ENCODE assay signal across 16 mouse cellular contexts in genomic region chr4:140102581-140103200, GRCm38 (mm10).
A peak's percentile ranks its signal among the peaks of the same experiment; 100 is the strongest.
DNase-seq lines count a peak whose midpoint lies in the region; ATAC-seq lines count a peak whose summit lies in the region.
"Had no signal": no experiment of that assay in that cellular context is flagged by ENCODE, and none has a peak within 500 bp of the region (broad histone marks: within the 10 kb centered on the region; RNA-seq: fewer than 3 reads in every experiment).

No protein-coding gene starts in this region.

- peaks cover 75% of the 10 kb centered on the region for H3K27me3 ChIP-seq in forebrain, embryonic 10.5 days (ENCODE audit: poor library complexity, severe bottlenecking)
- 0 out of 2 replicates have a peak, but pooled peaks cover under 1% of the 10 kb centered on the region for H3K27me3 ChIP-seq in forebrain, embryonic 16.5 days (replicated peaks; ENCODE audit: control insufficient read depth, insufficient read depth, low read length)
- peaks cover under 1% of the 10 kb centered on the region; the same call in 1 of the 2 replicates for H3K27me3 ChIP-seq in neural tube, embryonic 11.5 days (ENCODE audit: control insufficient read depth, insufficient read depth, low read length)
- 0 out of 2 replicates have a peak, but pooled peaks cover 4% of the 10 kb centered on the region for H3K27me3 ChIP-seq in neural tube, embryonic 15.5 days (replicated peaks)
- no peaks in the 10 kb centered on the region for H3K27me3 ChIP-seq in forebrain, embryonic 14.5 days (replicated peaks; ENCODE audit: control insufficient read depth, insufficient read depth, low read length)
- no peaks in the 10 kb centered on the region for H3K27me3 ChIP-seq in neural tube, embryonic 14.5 days (ENCODE audit: control insufficient read depth, insufficient read depth, low read length)
- peaks cover 27% of the 10 kb centered on the region for H3K27me3 ChIP-seq in liver, embryonic 11.5 days (replicated peaks; ENCODE audit: control insufficient read depth, insufficient read depth, low read length)

- H3K9me3 ChIP-seq in forebrain, embryonic 10.5 days, result no peaks in the 10 kb centered on the region
- H3K9me3 ChIP-seq in forebrain, embryonic 16.5 days (ENCODE audit: control insufficient read depth, low read length), result no peaks in the 10 kb centered on the region
- H3K9me3 ChIP-seq in neural tube, embryonic 11.5 days (ENCODE audit: control insufficient read depth, low read length), result no peaks in the 10 kb centered on the region
- H3K9me3 ChIP-seq in neural tube, embryonic 15.5 days (replicated peaks), result no peaks in the 10 kb centered on the region
- no peaks in the 10 kb centered on the region for H3K9me3 ChIP-seq in forebrain, embryonic 14.5 days (replicated peaks; ENCODE audit: control insufficient read depth, low read length)
- H3K9me3 ChIP-seq in neural tube, embryonic 14.5 days (ENCODE audit: control insufficient read depth, low read length), result no peaks in the 10 kb centered on the region
- no peaks in the 10 kb centered on the region for H3K9me3 ChIP-seq in liver, embryonic 11.5 days (ENCODE audit: control insufficient read depth, low read length)
- H3K9me3 ChIP-seq: embryonic facial prominence, embryonic 13.5 days; heart, embryonic 13.5 days; liver, embryonic 13.5 days; stomach, embryonic 15.5 days had no signal

- H3K9ac ChIP-seq in forebrain, embryonic 16.5 days (replicated peaks; ENCODE audit: low read depth, low read length), result no peak overlapping the region
- no peak overlapping the region for H3K9ac ChIP-seq in neural tube, embryonic 11.5 days (ENCODE audit: low read length)
- no peak overlapping the region for H3K9ac ChIP-seq in neural tube, embryonic 15.5 days (replicated peaks)
- H3K9ac ChIP-seq in forebrain, embryonic 14.5 days (ENCODE audit: low read length), result no peak overlapping the region
- no peak overlapping the region for H3K9ac ChIP-seq in neural tube, embryonic 14.5 days (replicated peaks; ENCODE audit: low read depth, low read length)
- no peak overlapping the region for H3K9ac ChIP-seq in liver, embryonic 11.5 days (ENCODE audit: low read depth, low read length)
- H3K9ac ChIP-seq: embryonic facial prominence, embryonic 13.5 days; liver, embryonic 13.5 days; stomach, embryonic 15.5 days had no signal

- H3K4me2 ChIP-seq in forebrain, embryonic 16.5 days (ENCODE audit: low read length), result no peak overlapping the region
- no peak overlapping the region for H3K4me2 ChIP-seq in neural tube, embryonic 11.5 days (ENCODE audit: low read depth)
- H3K4me2 ChIP-seq in neural tube, embryonic 15.5 days, result no peak overlapping the region
- H3K4me2 ChIP-seq in forebrain, embryonic 14.5 days (ENCODE audit: low read length), result peak overlapping the region; percentile 43; the same call in 1 of the 2 replicates
- no peak overlapping the region for H3K4me2 ChIP-seq in neural tube, embryonic 14.5 days (ENCODE audit: low read depth, low read length)
- H3K4me2 ChIP-seq in liver, embryonic 11.5 days, result no peak overlapping the region
- H3K4me2 ChIP-seq: liver, embryonic 13.5 days had no signal

- no peak overlapping the region for H3K27ac ChIP-seq in forebrain, embryonic 10.5 days
- no peak overlapping the region for H3K27ac ChIP-seq in forebrain, embryonic 16.5 days (ENCODE audit: low read length)
- no peak overlapping the region for H3K27ac ChIP-seq in neural tube, embryonic 11.5 days (ENCODE audit: low read depth, low read length)
- no peak overlapping the region for H3K27ac ChIP-seq in neural tube, embryonic 15.5 days (replicated peaks)
- peak overlapping the region; percentile 21; the same call in 1 of the 2 replicates for H3K27ac ChIP-seq in forebrain, embryonic 14.5 days (ENCODE audit: low read depth, low read length)
- peak overlapping the region; percentile 55 for H3K27ac ChIP-seq in neural tube, embryonic 14.5 days (ENCODE audit: low read depth, low read length)
- no peak overlapping the region for H3K27ac ChIP-seq in liver, embryonic 11.5 days (ENCODE audit: low read depth, low read length)
- H3K27ac ChIP-seq: embryonic facial prominence, embryonic 13.5 days; heart, embryonic 13.5 days; liver, embryonic 13.5 days; stomach, embryonic 15.5 days had no signal

- peaks cover 43% of the 10 kb centered on the region for H3K4me1 ChIP-seq in forebrain, embryonic 10.5 days
- H3K4me1 ChIP-seq in forebrain, embryonic 16.5 days (replicated peaks; ENCODE audit: control insufficient read depth, insufficient read depth, low read length), result peaks cover 32% of the 10 kb centered on the region
- peaks cover 14% of the 10 kb centered on the region; the same call in 1 of the 2 replicates for H3K4me1 ChIP-seq in neural tube, embryonic 11.5 days (ENCODE audit: control insufficient read depth, insufficient read depth, low read length)
- peaks cover 57% of the 10 kb centered on the region for H3K4me1 ChIP-seq in neural tube, embryonic 15.5 days
- peaks cover 26% of the 10 kb centered on the region for H3K4me1 ChIP-seq in forebrain, embryonic 14.5 days (ENCODE audit: control insufficient read depth, insufficient read depth, low read length)
- H3K4me1 ChIP-seq in neural tube, embryonic 14.5 days (ENCODE audit: control insufficient read depth, insufficient read depth, low read length), result peaks cover 17% of the 10 kb centered on the region
- no peaks in the 10 kb centered on the region for H3K4me1 ChIP-seq in liver, embryonic 11.5 days (replicated peaks; ENCODE audit: control insufficient read depth, insufficient read depth, low read length)
- H3K4me1 ChIP-seq: liver, embryonic 13.5 days had no signal

- 25% methylated on average over 11 of the region's 11 CpGs for WGBS in forebrain, embryonic 10.5 days
- 25% methylated on average over 11 of the region's 11 CpGs for WGBS in forebrain, embryonic 16.5 days
- WGBS in neural tube, embryonic 11.5 days, result 7% methylated on average over 11 of the region's 11 CpGs
- WGBS in neural tube, embryonic 15.5 days, result 7% methylated on average over 11 of the region's 11 CpGs
- WGBS in forebrain, embryonic 14.5 days, result 25% methylated on average over 11 of the region's 11 CpGs
- WGBS in neural tube, embryonic 14.5 days, result 10% methylated on average over 11 of the region's 11 CpGs
- 17% methylated on average over 11 of the region's 11 CpGs for WGBS in liver, embryonic 11.5 days

- no peak for DNase-seq in forebrain, embryonic 10.5 days (ENCODE audit: extremely low spot score, low spot score)
- DNase-seq in neural tube, embryonic 11.5 days (ENCODE audit: low spot score), result peak; percentile 55
- no peak for DNase-seq in forebrain, embryonic 14.5 days (ENCODE audit: low spot score)
- no peak for DNase-seq in liver, embryonic 11.5 days (ENCODE audit: low spot score)
- no peak for DNase-seq in adrenal gland, postnatal 10 days
- DNase-seq: cerebellum, postnatal 14 days; gastrocnemius, postnatal 36 days; liver, embryonic 13.5 days; thymus, postnatal 4 days had no signal

- no peaks in the 10 kb centered on the region for H3K36me3 ChIP-seq in forebrain, embryonic 10.5 days (replicated peaks)
- H3K36me3 ChIP-seq in forebrain, embryonic 16.5 days (ENCODE audit: control insufficient read depth, insufficient read depth), result no peaks in the 10 kb centered on the region
- no peaks in the 10 kb centered on the region for H3K36me3 ChIP-seq in neural tube, embryonic 11.5 days (ENCODE audit: control insufficient read depth, insufficient read depth, low read length)
- no peaks in the 10 kb centered on the region for H3K36me3 ChIP-seq in neural tube, embryonic 15.5 days
- H3K36me3 ChIP-seq in forebrain, embryonic 14.5 days (ENCODE audit: control insufficient read depth, insufficient read depth, low read length), result no peaks in the 10 kb centered on the region
- H3K36me3 ChIP-seq in neural tube, embryonic 14.5 days (ENCODE audit: control insufficient read depth, insufficient read depth, low read length), result no peaks in the 10 kb centered on the region
- H3K36me3 ChIP-seq in liver, embryonic 11.5 days (ENCODE audit: control insufficient read depth, insufficient read depth, low read length), result no peaks in the 10 kb centered on the region
- H3K36me3 ChIP-seq: embryonic facial prominence, embryonic 13.5 days; G1E; heart, embryonic 13.5 days; liver, embryonic 13.5 days; stomach, embryonic 15.5 days had no signal

- ATAC-seq in forebrain, embryonic 16.5 days, result no peak
- ATAC-seq in neural tube, embryonic 11.5 days (ENCODE audit: insufficient read depth, low FRiP score, low TSS enrichment), result 0 out of 2 replicates have a peak, but pooled peaks have one; percentile 19
- no peak for ATAC-seq in neural tube, embryonic 15.5 days (ENCODE audit: low FRiP score)
- ATAC-seq in forebrain, embryonic 14.5 days, result no peak
- ATAC-seq in neural tube, embryonic 14.5 days (ENCODE audit: low read depth), result no peak
- ATAC-seq in liver, embryonic 11.5 days (replicated peaks; ENCODE audit: low FRiP score), result no peak

- H3K4me3 ChIP-seq in forebrain, embryonic 10.5 days, result peak overlapping the region; percentile 49; the same call in 1 of the 2 replicates
- H3K4me3 ChIP-seq in forebrain, embryonic 16.5 days (replicated peaks; ENCODE audit: low read length), result no peak overlapping the region
- no peak overlapping the region for H3K4me3 ChIP-seq in neural tube, embryonic 11.5 days (ENCODE audit: low read depth, low read length)
- H3K4me3 ChIP-seq in neural tube, embryonic 15.5 days (replicated peaks), result no peak overlapping the region
- no peak overlapping the region for H3K4me3 ChIP-seq in forebrain, embryonic 14.5 days (ENCODE audit: low read depth, low read length)
- H3K4me3 ChIP-seq in neural tube, embryonic 14.5 days (ENCODE audit: low read depth, low read length), result no peak overlapping the region
- H3K4me3 ChIP-seq in liver, embryonic 11.5 days (ENCODE audit: low read depth, low read length), result no peak overlapping the region
- H3K4me3 ChIP-seq: liver, embryonic 13.5 days had no signal

Comparison
In these comparisons a context has a peak if more than half of its experiments do, and no peak if none do; other contexts are left out.
1. H3K27ac ChIP-seq: peak in forebrain, embryonic 14.5 days (single experiment) and neural tube, embryonic 14.5 days (single experiment); none in forebrain, embryonic 10.5 days (single experiment), forebrain, embryonic 16.5 days (single experiment), neural tube, embryonic 11.5 days (single experiment), neural tube, embryonic 15.5 days (single experiment) and liver, embryonic 11.5 days (single experiment).